Mouse (Mus musculus): ENCODE measurements around the gene Olfr1369-ps1.

GRCm38 (mm10) chr13:21142421-21142820, 31.1 kb downstream of the Olfr1369-ps1 start:
- TF ChIP-seq CTCF (conservative IDR thresholded peaks at IDR 0.05; ENCODE audit: insufficient read depth, insufficient read length, low read depth, low read length) (no peak; the same call in 1 of the 2 replicates), POLR2A (IDR thresholded peaks at IDR 0.05; ENCODE audit: low read depth, low read length) (no peak)
